Mouse (Mus musculus) heart, embryonic 11.5 days (tissue): ENCODE results near the gene Safb. TPM values are rescaled to one million over a fixed set of nuclear protein-coding genes. Genes with fewer than 3 reads are reported as not detected.

Source experiments
- ATAC-seq: fragments of 200-750 bp; cut with Nextera tagmentation; replicated peaks from 2 replicates; pipeline ENCODE4 v1.8.0; 2017; ENCODE audit warnings: moderate library complexity; ENCODE audit not compliant: insufficient number of reproducible peaks, low FRiP score, low TSS enrichment
- H3K27ac ChIP-seq: fragments of 300-500 bp; sonication (generic); 2 replicates; pipeline ENCODE4 v1.5.1; 2014; ENCODE audit warnings: mild to moderate bottlenecking, low read depth, low read length
- H3K27me3 ChIP-seq: fragments of 300-500 bp; sonication (generic); 2 replicates; pipeline ENCODE4 v1.6.1; 2014; ENCODE audit warnings: mild to moderate bottlenecking, low read length, mixed read lengths; ENCODE audit not compliant: control insufficient read depth, insufficient read depth
- H3K36me3 ChIP-seq: fragments of 300-500 bp; sonication (generic); 2 replicates; pipeline ENCODE4 v1.6.1; 2014; ENCODE audit warnings: mild to moderate bottlenecking, low read length, moderate library complexity, mixed read lengths; ENCODE audit not compliant: control insufficient read depth, insufficient read depth
- H3K4me1 ChIP-seq: fragments of 300-500 bp; sonication (generic); 2 replicates; pipeline ENCODE4 v1.6.1; 2014; ENCODE audit warnings: low read length; ENCODE audit not compliant: control insufficient read depth, insufficient read depth
- H3K4me2 ChIP-seq: fragments of 300-500 bp; sonication (generic); 2 replicates; pipeline ENCODE4 v1.6.1; 2014; ENCODE audit warnings: mild to moderate bottlenecking, moderate library complexity
- H3K4me3 ChIP-seq: fragments of 300-500 bp; sonication (generic); 2 replicates; pipeline ENCODE4 v1.5.1; 2014; ENCODE audit warnings: low read depth, low read length
- H3K9ac ChIP-seq: fragments of 300-500 bp; sonication (generic); 2 replicates; pipeline ENCODE4 v1.6.1; 2014; ENCODE audit warnings: mild to moderate bottlenecking, low read depth, low read length, moderate library complexity
- H3K9me3 ChIP-seq: fragments of 300-500 bp; sonication (generic); replicated peaks from 2 replicates; pipeline ENCODE4 v1.6.1; 2016; ENCODE audit warnings: low read length; ENCODE audit not compliant: control insufficient read depth
- WGBS: fragments of 180-500 bp; shearing (Covaris S2); extraction: QIAGEN DNeasy Blood & Tissue Kit; methylation state at CpG from one replicate; pipeline ENCODE4 v1.1.7; 2014; ENCODE audit not compliant: insufficient replicate concordance; 5-methylcytosine and 5-hydroxymethylcytosine counted together
- polyA plus RNA-seq: library from polyadenylated mRNA; unstranded; fragments of >200 nt; fragmentation: Nextera tagmentation; extraction: Ambion mirVana; gene quantifications from 2 replicates; pipeline ENCODE4 v1.2.1, GENCODE M21; 2014

Safb gene
- polyA plus RNA-seq, result 65.9 and 77.3 TPM in 2 replicates

DNA sequence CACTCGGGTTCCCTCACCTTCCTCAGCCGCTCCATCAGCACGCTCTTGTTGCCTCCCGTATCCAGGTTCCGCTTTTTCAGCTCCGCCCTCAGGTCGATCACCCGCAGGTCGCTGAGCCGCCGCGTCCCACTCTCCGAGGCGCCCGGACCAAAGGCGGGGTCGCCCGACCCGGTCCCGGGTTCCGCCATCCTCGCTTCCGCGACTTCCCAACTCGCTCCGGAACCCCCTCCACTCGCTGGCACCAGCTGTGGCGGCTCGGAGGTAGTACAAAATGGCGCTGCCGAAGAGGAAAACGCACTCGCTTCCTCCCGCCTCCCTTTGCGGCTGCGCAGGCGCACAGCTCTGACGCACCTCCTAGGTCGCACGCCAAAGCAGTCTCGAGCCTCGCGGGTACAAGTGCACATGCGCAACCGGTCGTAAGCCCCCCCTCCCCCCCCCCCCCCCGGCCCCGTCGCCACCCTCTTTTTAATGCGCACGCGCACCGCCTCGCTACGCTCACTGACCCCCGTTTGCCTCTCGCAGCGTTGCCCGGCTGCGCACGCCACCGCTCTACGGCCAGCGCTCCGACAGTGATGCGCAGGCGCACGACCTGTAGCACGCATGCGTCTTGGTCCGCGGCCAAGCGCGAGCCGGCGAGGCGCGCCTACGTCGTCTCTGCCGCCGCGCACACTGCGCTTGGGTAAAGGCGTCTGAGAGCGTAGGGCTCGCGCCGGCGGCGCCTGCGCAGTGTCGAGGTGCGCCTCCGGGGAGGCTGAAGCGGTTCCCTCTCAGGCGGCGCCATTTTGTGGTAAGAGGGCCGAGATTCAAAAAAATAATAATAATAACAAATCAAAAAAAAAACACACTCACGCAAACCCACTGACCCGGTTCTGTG lies at the start of gene Safb, which contains the start of gene Safb2:
Gene Safb, plus strand, starts transcription at position 569 of the 874 bp plus-strand sequence.
Gene Safb2, minus strand, starts transcription at position 329 of the 874 bp plus-strand sequence.
- WGBS, result under 1% methylated on average over 89 of the region's 101 CpGs
- H3K4me2 ChIP-seq, result peak within 1 kb of the TSS; percentile 89
- H3K9me3 ChIP-seq, result no peaks in the 10 kb centered on the region
- peak within 1 kb of the TSS; percentile 95 for H3K27ac ChIP-seq
- peaks cover 25% of the 10 kb centered on the region for H3K4me1 ChIP-seq
- no peaks in the 10 kb centered on the region for H3K27me3 ChIP-seq
- peak; percentile 95 for ATAC-seq
- peak within 1 kb of the TSS; percentile 92 for H3K9ac ChIP-seq
- H3K36me3 ChIP-seq, result peaks cover 23% of the 10 kb centered on the region; the same call in 1 of the 2 replicates
- H3K4me3 ChIP-seq, result peak within 1 kb of the TSS; percentile 92

DNA sequence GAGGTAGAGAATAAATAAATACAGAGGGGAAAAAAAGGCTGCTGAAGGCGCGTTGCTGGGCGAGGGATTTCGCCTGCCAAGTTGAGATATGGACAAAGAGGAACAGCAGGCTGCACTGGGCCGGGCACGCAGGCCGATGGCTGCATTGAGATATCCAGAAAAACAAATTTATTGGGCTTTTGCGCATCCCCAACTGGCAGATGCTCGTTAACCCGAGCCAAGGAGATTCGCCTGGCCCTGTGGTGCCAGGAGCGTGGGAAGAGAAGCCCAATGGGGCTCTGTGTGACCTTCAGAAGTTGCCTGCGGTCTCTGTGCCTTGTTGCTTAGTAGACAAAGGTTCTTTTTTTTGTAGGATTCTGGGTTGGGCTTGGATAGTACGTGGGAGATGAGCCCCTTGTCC lies 48.4 kb upstream of the Safb start:
- Histone ChIP-seq H3K4me3 (no peak overlapping the region), H3K27ac (no peak overlapping the region), H3K9ac (no peak overlapping the region), H3K27me3 (peaks cover 2% of the 10 kb centered on the region), H3K4me2 (no peak overlapping the region), H3K4me1 (peaks cover 6% of the 10 kb centered on the region; the same call in 1 of the 2 replicates), H3K9me3 (no peaks in the 10 kb centered on the region), H3K36me3 (no peaks in the 10 kb centered on the region)
- WGBS, result 69% methylated on average over 14 of the region's 14 CpGs
- no peak for ATAC-seq

DNA sequence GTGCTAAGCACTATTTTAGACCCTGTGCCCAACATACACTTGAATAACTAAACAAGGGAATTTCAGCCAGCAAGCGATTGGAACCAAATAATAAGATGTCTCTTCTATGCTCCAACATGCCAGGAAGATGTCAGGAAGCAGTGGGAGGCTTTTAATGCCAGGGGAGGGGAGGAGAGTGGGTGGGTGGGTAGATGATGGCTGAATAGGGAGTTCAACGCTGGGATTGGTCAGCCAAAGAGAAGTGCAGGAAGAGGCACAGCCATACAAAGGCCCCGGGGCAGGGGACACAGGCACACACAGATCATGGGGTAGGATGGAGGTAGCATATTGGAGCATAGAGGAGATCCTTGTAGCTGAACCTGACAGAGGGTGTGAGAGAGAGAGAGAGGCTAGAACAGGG lies 47.8 kb upstream of the Safb start:
- H3K36me3 ChIP-seq, result no peaks in the 10 kb centered on the region
- no peak overlapping the region for H3K27ac ChIP-seq
- WGBS, result 65% methylated on average over 3 of the region's 3 CpGs
- H3K4me3 ChIP-seq, result no peak overlapping the region
- no peak overlapping the region for H3K9ac ChIP-seq
- no peak for ATAC-seq
- H3K9me3 ChIP-seq, result no peaks in the 10 kb centered on the region
- H3K4me2 ChIP-seq, result no peak overlapping the region
- H3K4me1 ChIP-seq, result peaks cover 6% of the 10 kb centered on the region; the same call in 1 of the 2 replicates
- H3K27me3 ChIP-seq, result peaks cover 4% of the 10 kb centered on the region

DNA sequence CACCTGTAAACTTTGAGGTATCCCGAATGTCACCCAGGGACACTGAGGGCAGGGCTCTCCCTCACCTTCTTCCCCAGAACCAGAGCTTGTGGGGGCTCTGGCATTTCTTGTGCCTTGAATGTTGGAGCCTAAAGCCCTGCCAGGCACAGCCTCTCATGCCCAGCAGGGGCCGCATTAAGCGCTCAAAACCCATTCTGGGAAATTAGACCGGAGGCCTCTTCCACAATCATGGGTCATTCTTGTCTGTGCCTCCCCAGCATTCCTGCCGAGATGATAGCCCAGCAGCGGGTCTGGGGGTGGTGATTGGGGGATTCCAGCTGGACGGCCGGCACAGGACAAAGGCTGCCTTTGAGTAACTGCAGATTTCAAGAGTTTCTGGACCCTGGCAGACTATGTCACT lies 46.7 kb upstream of the Safb start:
- Histone ChIP-seq H3K9me3 (no peaks in the 10 kb centered on the region), H3K4me2 (no peak overlapping the region), H3K27ac (no peak overlapping the region), H3K4me3 (no peak overlapping the region), H3K36me3 (no peaks in the 10 kb centered on the region), H3K9ac (no peak overlapping the region), H3K27me3 (peaks cover 7% of the 10 kb centered on the region), H3K4me1 (peaks cover 6% of the 10 kb centered on the region; the same call in 1 of the 2 replicates)
- no peak for ATAC-seq
- 30% methylated on average over 8 of the region's 8 CpGs for WGBS

DNA sequence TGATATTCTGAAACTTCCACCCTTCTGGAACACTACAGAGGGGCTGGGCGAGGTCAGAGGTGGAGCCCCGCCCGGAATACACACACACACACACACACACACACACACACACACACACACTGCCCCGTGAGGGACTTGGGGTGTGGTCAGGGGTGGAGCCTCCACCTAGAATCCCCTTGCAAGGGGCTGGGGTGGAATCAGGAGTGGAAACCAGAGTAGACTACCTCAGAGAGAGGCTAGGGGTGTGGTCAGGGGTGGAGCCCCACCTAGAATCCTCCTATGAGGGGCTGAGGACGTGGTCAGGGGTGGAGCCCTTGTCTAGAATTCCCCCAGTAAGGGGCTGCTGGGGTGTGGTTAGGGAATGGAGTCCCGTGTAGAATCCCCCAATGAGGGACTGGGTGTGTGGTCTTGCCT lies 44.1 kb upstream of the Safb start:
- ATAC-seq, result no peak
- no peaks in the 10 kb centered on the region for H3K36me3 ChIP-seq
- H3K4me3 ChIP-seq, result no peak overlapping the region
- peaks cover 6% of the 10 kb centered on the region; the same call in 1 of the 2 replicates for H3K4me1 ChIP-seq
- 45% methylated on average over 6 of the region's 6 CpGs for WGBS
- no peak overlapping the region for H3K27ac ChIP-seq
- peaks cover 7% of the 10 kb centered on the region for H3K27me3 ChIP-seq
- H3K4me2 ChIP-seq, result no peak overlapping the region
- no peak overlapping the region for H3K9ac ChIP-seq
- no peaks in the 10 kb centered on the region for H3K9me3 ChIP-seq

DNA sequence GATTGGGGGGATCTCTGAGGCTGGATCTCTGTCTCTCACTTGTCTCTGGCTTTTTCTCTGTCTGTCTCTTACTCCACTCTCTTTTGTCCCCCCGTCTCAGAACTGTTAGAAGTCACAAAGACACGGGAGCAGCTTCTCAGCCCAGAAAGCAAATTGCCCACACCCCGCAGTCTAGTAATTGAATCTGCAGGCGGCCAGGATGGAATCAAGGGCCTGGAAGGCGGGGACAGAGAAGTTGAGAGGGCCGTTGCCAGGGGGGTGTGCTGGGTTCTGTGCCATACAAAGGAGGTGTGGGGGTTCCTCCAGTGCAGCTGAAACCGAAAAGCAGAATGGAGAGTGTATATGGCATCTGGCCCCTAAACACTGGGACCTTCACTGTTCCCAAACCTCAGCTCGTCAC lies 41.9 kb upstream of the Safb start:
- Histone ChIP-seq H3K36me3 (no peaks in the 10 kb centered on the region), H3K9me3 (no peaks in the 10 kb centered on the region), H3K27ac (no peak overlapping the region), H3K9ac (no peak overlapping the region), H3K4me2 (no peak overlapping the region), H3K27me3 (peaks cover 7% of the 10 kb centered on the region; the same call in 1 of the 2 replicates), H3K4me1 (peaks cover 5% of the 10 kb centered on the region; the same call in 1 of the 2 replicates), H3K4me3 (no peak overlapping the region)
- 48% methylated on average over 8 of the region's 8 CpGs for WGBS
- ATAC-seq, result no peak

DNA sequence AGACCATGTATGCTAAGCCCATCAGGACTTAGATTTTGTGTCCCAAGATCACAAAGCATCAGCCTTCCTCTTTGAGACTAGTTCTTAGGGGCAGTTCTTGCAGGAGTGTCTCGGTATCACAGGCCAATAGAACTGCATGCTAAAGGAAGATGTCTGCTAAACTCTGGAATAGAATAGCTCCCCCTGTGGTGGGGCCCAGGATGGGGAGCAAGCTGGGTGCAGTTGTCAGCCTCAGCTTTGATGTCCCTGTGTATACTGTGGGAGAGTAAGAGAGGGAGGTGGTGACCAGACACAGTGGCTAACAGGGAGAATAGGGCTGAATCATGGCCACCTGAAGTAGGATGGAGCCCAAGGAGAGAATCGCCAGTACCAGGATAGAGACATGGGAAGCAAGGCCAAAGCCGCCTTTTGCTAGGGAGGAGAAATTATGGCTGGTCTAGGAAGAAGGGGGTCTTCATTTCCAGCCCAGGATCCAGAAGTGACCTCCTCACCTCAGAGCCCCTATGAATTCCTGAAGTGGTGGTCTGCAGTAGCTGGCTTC lies 40.9 kb upstream of the Safb start:
- ATAC-seq, result no peak
- Histone ChIP-seq H3K27me3 (peaks cover 7% of the 10 kb centered on the region; the same call in 1 of the 2 replicates), H3K27ac (no peak overlapping the region), H3K9ac (no peak overlapping the region), H3K4me3 (no peak overlapping the region), H3K9me3 (no peaks in the 10 kb centered on the region), H3K36me3 (no peaks in the 10 kb centered on the region), H3K4me1 (no peaks in the 10 kb centered on the region; the same call in 1 of the 2 replicates), H3K4me2 (no peak overlapping the region)
- 71% methylated on average over 3 of the region's 3 CpGs for WGBS

DNA sequence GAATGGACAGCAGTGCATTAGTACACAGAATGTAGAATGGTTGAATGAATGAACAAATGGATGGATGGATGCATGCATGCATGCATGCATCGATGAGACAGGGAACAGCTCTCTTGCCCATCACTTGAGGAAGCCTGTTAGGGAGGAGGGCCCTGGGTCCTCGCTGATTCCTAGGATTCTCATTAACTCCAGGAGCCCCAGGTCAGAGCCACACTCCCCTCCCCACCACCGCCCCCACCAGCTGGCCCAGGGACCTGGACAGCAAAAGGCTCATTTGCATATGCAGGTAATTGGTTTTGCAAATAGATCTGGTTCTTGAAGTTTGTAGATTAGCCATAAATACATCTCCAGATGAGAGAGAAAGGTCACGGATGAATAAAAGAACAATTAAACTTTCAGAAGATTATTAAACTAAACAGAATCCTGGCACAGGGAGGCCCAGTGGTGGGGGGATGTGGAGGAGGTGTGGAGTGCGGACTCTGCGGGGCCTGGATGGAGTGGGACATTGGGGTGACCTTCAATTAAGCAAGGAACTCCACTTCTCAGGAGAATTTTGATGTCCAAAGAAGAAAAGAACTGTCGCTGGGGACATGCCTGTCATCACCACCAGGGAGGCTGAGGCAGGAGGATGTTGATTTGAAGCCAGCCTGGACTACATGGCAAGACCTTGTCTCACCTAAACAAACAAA lies 39.8 kb upstream of the Safb start:
- no peak overlapping the region for H3K4me2 ChIP-seq
- H3K9me3 ChIP-seq, result no peaks in the 10 kb centered on the region
- H3K36me3 ChIP-seq, result no peaks in the 10 kb centered on the region
- no peak overlapping the region for H3K9ac ChIP-seq
- H3K4me1 ChIP-seq, result no peaks in the 10 kb centered on the region
- no peak for ATAC-seq
- no peak overlapping the region for H3K4me3 ChIP-seq
- 76% methylated on average over 7 of the region's 7 CpGs for WGBS
- H3K27me3 ChIP-seq, result peaks cover 5% of the 10 kb centered on the region; the same call in 1 of the 2 replicates
- H3K27ac ChIP-seq, result no peak overlapping the region
